Mouse (Mus musculus): ENCODE measurements around the gene Pcnx.

The Pcnx gene

GRCm38 (mm10) chr12:81859351-81860307, at the start of gene Pcnx:
TSS of gene Pcnx (plus strand) at chr12:81860023.
- DNase-seq (ENCODE audit: low read depth, low spot score) = peak; percentile 78

GRCm38 (mm10) chr12:81810417-81810816, 49.4 kb upstream of the Pcnx start:
- DNase-seq (ENCODE audit: low read depth, low spot score) = no peak

- DNase-seq (ENCODE audit: low read depth, low spot score) = no peak
These were observed 45.1 kb upstream of the Pcnx start for GRCm38 (mm10) chr12:81814742-81815141.

- DNase-seq (ENCODE audit: low read depth, low spot score) = no peak
These were observed 43.3 kb upstream of the Pcnx start for GRCm38 (mm10) chr12:81816330-81817125.

GRCm38 (mm10) chr12:81817126-81817505, 42.7 kb upstream of the Pcnx start:
- no peak for DNase-seq (ENCODE audit: low read depth, low spot score)

- no peak for DNase-seq (ENCODE audit: low read depth, low spot score)
These were observed 39.1 kb upstream of the Pcnx start for GRCm38 (mm10) chr12:81820700-81821099.

GRCm38 (mm10) chr12:81822176-81822575, 37.6 kb upstream of the Pcnx start:
- peak; percentile 80 for DNase-seq (ENCODE audit: low read depth, low spot score)

- DNase-seq (ENCODE audit: low read depth, low spot score) = no peak
These were observed 36.9 kb upstream of the Pcnx start for GRCm38 (mm10) chr12:81822778-81823480.

- no peak for DNase-seq (ENCODE audit: low read depth, low spot score)
These were observed 31.5 kb upstream of the Pcnx start for GRCm38 (mm10) chr12:81828355-81828754.

GRCm38 (mm10) chr12:81832039-81832738, 27.6 kb upstream of the Pcnx start:
- DNase-seq (ENCODE audit: low read depth, low spot score) = no peak

- DNase-seq (ENCODE audit: low read depth, low spot score) = no peak
These were observed 26.7 kb upstream of the Pcnx start for GRCm38 (mm10) chr12:81833094-81833493.

- no peak for DNase-seq (ENCODE audit: low read depth, low spot score)
These were observed 23.7 kb upstream of the Pcnx start for GRCm38 (mm10) chr12:81836162-81836561.

GRCm38 (mm10) chr12:81837463-81837862, 22.4 kb upstream of the Pcnx start:
- no peak for DNase-seq (ENCODE audit: low read depth, low spot score)

GRCm38 (mm10) chr12:81839663-81840062, 20.2 kb upstream of the Pcnx start:
- no peak for DNase-seq (ENCODE audit: low read depth, low spot score)

- no peak for DNase-seq (ENCODE audit: low read depth, low spot score)
These were observed 18.8 kb upstream of the Pcnx start for GRCm38 (mm10) chr12:81841046-81841445.

GRCm38 (mm10) chr12:81843501-81843900, 16.3 kb upstream of the Pcnx start:
- peak; percentile 64 for DNase-seq (ENCODE audit: low read depth, low spot score)

- no peak for DNase-seq (ENCODE audit: low read depth, low spot score)
These were observed 15.3 kb upstream of the Pcnx start for GRCm38 (mm10) chr12:81844572-81844971.

GRCm38 (mm10) chr12:81844981-81845380, 14.8 kb upstream of the Pcnx start:
- DNase-seq (ENCODE audit: low read depth, low spot score) = no peak

- no peak for DNase-seq (ENCODE audit: low read depth, low spot score)
These were observed 10.2 kb upstream of the Pcnx start for GRCm38 (mm10) chr12:81849629-81850028.

- DNase-seq (ENCODE audit: low read depth, low spot score) = no peak
These were observed 7.3 kb upstream of the Pcnx start for GRCm38 (mm10) chr12:81852551-81852950.

- DNase-seq (ENCODE audit: low read depth, low spot score) = no peak
These were observed 6.8 kb upstream of the Pcnx start for GRCm38 (mm10) chr12:81852977-81853376.
